Mouse (Mus musculus) neural tube, embryonic 12.5 days (tissue): ENCODE measurements around the gene Cpa5. TPM values are rescaled to one million over a fixed set of nuclear protein-coding genes. Genes with fewer than 3 reads are reported as not detected.
A peak's percentile ranks its signal among the peaks of the same experiment; 100 is the strongest.

ENCODE experiments used
- ATAC-seq: fragments of 200-750 bp; cut with Nextera tagmentation; 2 replicates; pipeline ENCODE4 v1.8.0; 2017; ENCODE audit warnings: low read depth, mild to moderate bottlenecking, moderate TSS enrichment, moderate library complexity; ENCODE audit not compliant: low FRiP score
- H3K27ac ChIP-seq: fragments of 300-500 bp; sonication (generic); 2 replicates; pipeline ENCODE4 v1.5.1; 2016
- H3K27me3 ChIP-seq: fragments of 300-500 bp; sonication (generic); replicated peaks from 2 replicates; pipeline ENCODE4 v1.6.1; 2016; ENCODE audit warnings: mild to moderate bottlenecking
- H3K36me3 ChIP-seq: fragments of 300-500 bp; sonication (generic); 2 replicates; pipeline ENCODE4 v1.6.1; 2016; ENCODE audit warnings: mild to moderate bottlenecking
- H3K4me1 ChIP-seq: fragments of 300-500 bp; sonication (generic); 2 replicates; pipeline ENCODE4 v1.6.1; 2016
- H3K4me2 ChIP-seq: fragments of 300-500 bp; sonication (generic); replicated peaks from 2 replicates; pipeline ENCODE4 v1.6.1; 2016; ENCODE audit warnings: mild to moderate bottlenecking
- H3K4me3 ChIP-seq: fragments of 300-500 bp; sonication (generic); 2 replicates; pipeline ENCODE4 v1.5.1; 2016
- H3K9ac ChIP-seq: fragments of 300-500 bp; sonication (generic); 2 replicates; pipeline ENCODE4 v1.6.1; 2016; ENCODE audit warnings: mild to moderate bottlenecking
- H3K9me3 ChIP-seq: fragments of 300-500 bp; sonication (generic); 2 replicates; pipeline ENCODE4 v1.6.1; 2016; ENCODE audit warnings: mild to moderate bottlenecking
- WGBS: fragments of 180-500 bp; shearing (Covaris S2); methylation state at CpG from one replicate; pipeline ENCODE4 v1.1.7; 2016; 5-methylcytosine and 5-hydroxymethylcytosine counted together
- polyA plus RNA-seq: library from polyadenylated mRNA; unstranded; fragments of >200 nt; fragmentation: Nextera tagmentation; extraction: Ambion mirVana; gene quantifications from 2 replicates; pipeline ENCODE4 v1.2.1, GENCODE M21; 2016

Gene Cpa5
- polyA plus RNA-seq, 1 experiment from 2014 or later = not detected

DNA sequence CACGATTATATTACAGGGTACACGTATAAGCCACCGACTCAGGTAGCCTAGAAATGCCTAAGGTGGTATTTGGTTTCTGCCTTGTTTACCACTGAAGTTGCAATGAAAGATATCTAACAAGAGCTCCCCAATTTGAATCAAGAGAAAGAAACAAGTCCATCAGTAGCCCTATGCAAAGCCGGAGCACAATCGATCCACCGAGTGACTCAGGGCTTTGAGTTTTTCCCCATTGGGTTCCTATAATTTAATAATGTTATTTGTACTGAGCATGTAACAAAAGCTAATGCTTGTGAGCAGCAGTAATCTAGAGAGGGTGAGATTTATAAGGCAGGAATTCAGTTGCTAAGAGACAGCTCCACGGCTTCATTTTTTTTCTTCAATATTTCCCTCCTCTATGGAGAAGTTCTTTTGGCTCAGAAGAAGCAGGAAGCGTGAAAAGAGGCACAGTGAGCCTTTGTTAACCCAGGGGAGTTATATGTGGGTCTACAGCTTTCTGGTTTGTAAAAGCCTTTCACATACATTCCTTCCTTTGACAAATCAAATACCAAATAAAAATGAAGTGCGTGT lies 64.0 kb downstream of the Cpa5 start:
- ATAC-seq = no peak
- H3K4me1 ChIP-seq = peaks cover 33% of the 10 kb centered on the region
- no peaks in the 10 kb centered on the region for H3K9me3 ChIP-seq
- H3K27ac ChIP-seq = peak overlapping the region; percentile 70
- WGBS = 45% methylated on average over 9 of the region's 9 CpGs
- no peaks in the 10 kb centered on the region for H3K36me3 ChIP-seq
- no peak overlapping the region for H3K4me3 ChIP-seq
- peak overlapping the region; percentile 49 for H3K4me2 ChIP-seq
- H3K9ac ChIP-seq = no peak overlapping the region
- no peaks in the 10 kb centered on the region for H3K27me3 ChIP-seq

DNA sequence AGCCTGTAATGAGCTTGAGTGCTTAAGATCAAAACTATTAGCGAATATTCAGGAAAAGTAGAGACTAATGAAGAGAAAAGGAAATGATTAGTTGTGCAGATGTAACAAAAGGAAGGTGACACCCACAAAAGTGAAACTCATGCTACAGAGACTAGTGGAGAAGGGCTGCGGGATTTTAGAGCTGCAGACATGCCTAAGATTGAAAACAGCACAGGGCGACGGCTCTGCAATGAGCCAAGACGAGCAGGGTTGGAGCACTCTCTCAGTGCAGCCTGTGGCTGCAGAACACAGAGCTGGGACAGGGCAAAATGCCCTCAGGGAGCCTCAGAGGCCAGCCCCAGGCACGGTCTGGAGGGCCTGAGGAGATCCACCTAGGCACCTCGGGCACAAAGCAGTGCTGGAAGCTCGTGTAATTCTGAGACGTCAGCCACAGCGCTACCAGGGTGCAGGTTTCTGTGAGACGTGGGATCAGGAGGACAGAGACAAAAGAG lies 64.5 kb downstream of the Cpa5 start:
- no peaks in the 10 kb centered on the region for H3K27me3 ChIP-seq
- peaks cover 33% of the 10 kb centered on the region for H3K4me1 ChIP-seq
- H3K4me2 ChIP-seq = peak overlapping the region; percentile 49
- H3K36me3 ChIP-seq = no peaks in the 10 kb centered on the region
- no peak overlapping the region for H3K4me3 ChIP-seq
- 16% methylated on average over 11 of the region's 11 CpGs for WGBS
- peak overlapping the region; percentile 70 for H3K27ac ChIP-seq
- 0 out of 2 replicates have a peak, but pooled peaks have one; percentile 31 for ATAC-seq
- peak overlapping the region; percentile 50 for H3K9ac ChIP-seq
- H3K9me3 ChIP-seq = no peaks in the 10 kb centered on the region

GRCm38 (mm10) chr6:30676506-30676905 lies 65.7 kb downstream of the Cpa5 start:
- ATAC-seq = no peak

GRCm38 (mm10) chr6:30677591-30677990 lies 66.8 kb downstream of the Cpa5 start:
- no peaks in the 10 kb centered on the region for H3K36me3 ChIP-seq
- no peak for ATAC-seq
- no peak overlapping the region for H3K4me3 ChIP-seq
- 77% methylated on average over 9 of the region's 9 CpGs for WGBS
- H3K27ac ChIP-seq = no peak overlapping the region
- peaks cover 33% of the 10 kb centered on the region for H3K4me1 ChIP-seq
- H3K27me3 ChIP-seq = no peaks in the 10 kb centered on the region
- no peak overlapping the region for H3K9ac ChIP-seq
- no peak overlapping the region for H3K4me2 ChIP-seq
- no peaks in the 10 kb centered on the region for H3K9me3 ChIP-seq

More at GRCm38 (mm10) chr6:30676506-30676905, 65.7 kb downstream of the Cpa5 start:
- peaks cover 32% of the 10 kb centered on the region for H3K4me1 ChIP-seq
- H3K4me3 ChIP-seq = no peak overlapping the region
- no peak overlapping the region for H3K4me2 ChIP-seq
- no peak overlapping the region for H3K9ac ChIP-seq
- no peak overlapping the region for H3K27ac ChIP-seq
- 90% methylated on average over 6 of the region's 6 CpGs for WGBS
- no peaks in the 10 kb centered on the region for H3K9me3 ChIP-seq
- no peaks in the 10 kb centered on the region for H3K27me3 ChIP-seq
- H3K36me3 ChIP-seq = no peaks in the 10 kb centered on the region

- Histone ChIP-seq H3K36me3 (no peaks in the 10 kb centered on the region), H3K27ac (peak overlapping the region; percentile 50; the same call in 1 of the 2 replicates), H3K27me3 (no peaks in the 10 kb centered on the region), H3K4me1 (peaks cover 38% of the 10 kb centered on the region), H3K9me3 (no peaks in the 10 kb centered on the region), H3K4me2 (no peak overlapping the region), H3K4me3 (no peak overlapping the region), H3K9ac (no peak overlapping the region)
- peak; percentile 75 for ATAC-seq
- WGBS = 48% methylated on average over 6 of the region's 6 CpGs
Observed at GRCm38 (mm10) chr6:30678482-30678881, 67.7 kb downstream of the Cpa5 start.

- Histone ChIP-seq H3K9ac (no peak overlapping the region), H3K4me3 (no peak overlapping the region), H3K4me2 (no peak overlapping the region), H3K9me3 (no peaks in the 10 kb centered on the region), H3K27ac (no peak overlapping the region), H3K4me1 (peaks cover 28% of the 10 kb centered on the region), H3K36me3 (no peaks in the 10 kb centered on the region), H3K27me3 (no peaks in the 10 kb centered on the region)
- no peak for ATAC-seq
- 58% methylated on average over 5 of the region's 5 CpGs for WGBS
Observed at GRCm38 (mm10) chr6:30679567-30679966, 68.8 kb downstream of the Cpa5 start.

GRCm38 (mm10) chr6:30680442-30680841 lies 69.6 kb downstream of the Cpa5 start:
- Histone ChIP-seq H3K27me3 (no peaks in the 10 kb centered on the region), H3K36me3 (no peaks in the 10 kb centered on the region), H3K9ac (no peak overlapping the region), H3K4me3 (no peak overlapping the region), H3K27ac (no peak overlapping the region), H3K4me1 (peaks cover 19% of the 10 kb centered on the region), H3K9me3 (no peaks in the 10 kb centered on the region), H3K4me2 (no peak overlapping the region)
- WGBS = 80% methylated on average over 7 of the region's 7 CpGs
- ATAC-seq = no peak

Other genes starting within 250 kb of the Cpa5 start
- gene Zc3hc1, start 220.0 kb upstream of the Cpa5 start, polyA plus RNA-seq = 62.9 and 64.7 TPM in 2 replicates
- gene Klhdc10, start 209.1 kb upstream of the Cpa5 start, polyA plus RNA-seq = 36.7 and 42.8 TPM in 2 replicates
- 35.1 and 35.9 TPM in 2 replicates for gene Tmem209, start 101.2 kb upstream of the Cpa5 start, polyA plus RNA-seq
- 0.24 and 0.49 TPM in 2 replicates for gene Ssmem1, start 101.2 kb upstream of the Cpa5 start, polyA plus RNA-seq
- gene Cpa2, start 69.4 kb upstream of the Cpa5 start, polyA plus RNA-seq = 8.2 and 8.5 TPM in 2 replicates
- 1.2 and 1.9 TPM in 2 replicates for gene Cpa4, start 42.6 kb upstream of the Cpa5 start, polyA plus RNA-seq
- 0.18 and 0.37 TPM in 2 replicates for gene Cpa1, start 28.2 kb downstream of the Cpa5 start, polyA plus RNA-seq
- gene Cep41, start 82.7 kb downstream of the Cpa5 start, polyA plus RNA-seq = 17.9 and 21.6 TPM in 2 replicates
- gene Mest, start 112.5 kb downstream of the Cpa5 start, polyA plus RNA-seq = 777 and 779 TPM in 2 replicates